Mouse (Mus musculus) embryo, embryonic 10 days (tissue): ENCODE data around the gene Prr18.

ENCODE experiments used
- DNase-seq: peaks from one replicate; pipeline ENCODE4 v3.0.0-alpha.2; 2015; ENCODE audit warnings: low spot score

Prr18 gene

GRCm38 (mm10) chr17:8340407-8341359, 3.4 kb downstream of the Prr18 start:
- peak; percentile 39 for DNase-seq

DNA sequence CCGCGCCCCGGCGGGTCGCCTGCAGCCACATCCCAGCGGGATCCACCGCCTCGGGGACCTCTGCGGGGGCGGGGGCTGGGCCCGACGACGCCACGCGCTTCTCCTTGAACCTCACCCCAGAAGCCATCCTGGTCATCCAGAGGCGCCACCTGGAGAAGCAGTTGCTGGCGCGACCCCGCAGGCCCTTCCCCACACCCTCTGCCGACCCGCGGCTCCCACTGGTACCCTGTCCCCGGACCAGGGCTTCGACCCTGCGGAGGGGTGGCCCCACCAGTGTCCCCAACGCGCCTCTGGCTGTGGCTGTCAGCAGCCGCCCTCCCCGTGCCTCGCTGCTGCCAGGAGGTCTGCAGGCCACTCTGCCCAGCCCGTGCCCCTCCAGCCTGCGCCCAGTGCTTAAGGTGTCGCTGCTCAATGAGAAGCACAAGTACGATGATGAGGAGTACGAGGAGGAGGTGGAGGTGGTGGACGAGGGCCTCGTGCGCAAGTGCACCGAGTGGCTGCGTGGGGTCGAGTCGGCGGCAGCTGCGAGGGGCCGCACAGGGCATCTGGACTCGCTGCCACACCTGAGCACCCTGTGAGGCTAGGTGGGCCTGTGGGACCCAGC, 4.2 kb downstream of the Prr18 start:
- DNase-seq: no peak

DNA sequence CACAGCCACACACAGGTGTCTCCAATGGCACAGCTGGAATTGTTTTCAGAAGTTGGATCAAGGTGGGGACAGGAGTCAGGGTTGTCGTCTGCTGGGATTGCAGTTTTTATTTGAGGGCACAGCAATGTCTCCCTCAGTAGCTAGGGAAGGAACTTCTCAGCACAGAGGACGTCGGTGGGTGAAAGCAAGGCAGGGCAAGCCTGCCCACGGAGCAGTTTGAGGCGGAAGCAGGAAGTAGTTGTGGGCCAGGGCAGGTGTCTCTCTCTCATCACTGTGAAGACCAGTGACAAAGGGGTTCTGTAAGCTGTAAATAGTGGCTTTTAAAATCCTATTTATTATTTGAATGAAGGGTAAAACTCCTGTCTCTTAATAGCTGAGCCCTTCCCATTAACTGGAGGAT, 5.4 kb downstream of the Prr18 start:
- no peak for DNase-seq

DNA sequence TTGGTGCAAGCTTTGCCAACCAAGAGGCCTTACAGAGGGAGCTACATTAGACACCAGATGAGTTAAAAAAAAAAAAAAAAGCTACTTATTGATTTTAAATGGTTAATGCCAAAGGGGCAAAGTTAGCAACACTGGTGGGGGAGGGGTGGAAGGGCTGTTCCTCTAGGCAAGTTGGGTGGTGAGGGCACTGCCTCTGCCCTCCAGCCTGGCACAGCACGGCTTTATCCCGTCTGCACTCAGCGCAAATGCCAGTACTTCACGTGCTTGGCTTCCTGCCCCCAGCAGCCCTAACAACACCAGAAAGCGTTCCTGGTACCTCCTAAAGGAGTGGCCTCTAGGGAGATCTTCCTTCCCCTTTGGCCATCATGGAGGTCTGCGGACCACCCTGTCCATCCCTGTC, 6.2 kb downstream of the Prr18 start:
- no peak for DNase-seq

DNA sequence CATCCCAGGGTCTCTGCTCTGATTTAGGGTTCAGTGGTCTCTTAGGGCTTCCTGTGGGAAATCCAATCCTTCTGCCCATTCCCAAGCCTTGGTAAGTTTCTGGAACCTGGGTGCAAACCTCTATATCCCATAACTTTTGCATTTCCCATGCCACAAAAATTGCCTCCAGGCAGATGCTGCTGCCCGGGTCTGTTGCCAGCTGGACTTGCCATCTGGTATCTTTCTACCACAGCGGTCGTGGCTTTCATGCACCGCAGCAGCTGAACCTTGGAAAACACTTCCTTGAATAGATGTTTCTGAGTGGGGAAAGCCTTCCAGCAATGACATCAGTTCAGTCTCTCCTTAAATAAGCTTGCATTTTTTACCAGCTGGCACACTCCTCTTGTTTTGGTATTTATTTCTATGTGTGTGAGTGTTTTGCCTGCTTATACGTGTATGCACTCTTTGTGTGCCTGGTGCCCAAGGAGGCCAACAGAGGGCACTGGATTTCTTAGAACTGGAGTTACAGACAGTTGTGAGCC, 10.6 kb downstream of the Prr18 start:
- DNase-seq: no peak

- DNase-seq: no peak
These were observed 11.7 kb downstream of the Prr18 start for GRCm38 (mm10) chr17:8348941-8349340.

GRCm38 (mm10) chr17:8351088-8351487, 13.8 kb downstream of the Prr18 start:
- DNase-seq: peak; percentile 24

DNA sequence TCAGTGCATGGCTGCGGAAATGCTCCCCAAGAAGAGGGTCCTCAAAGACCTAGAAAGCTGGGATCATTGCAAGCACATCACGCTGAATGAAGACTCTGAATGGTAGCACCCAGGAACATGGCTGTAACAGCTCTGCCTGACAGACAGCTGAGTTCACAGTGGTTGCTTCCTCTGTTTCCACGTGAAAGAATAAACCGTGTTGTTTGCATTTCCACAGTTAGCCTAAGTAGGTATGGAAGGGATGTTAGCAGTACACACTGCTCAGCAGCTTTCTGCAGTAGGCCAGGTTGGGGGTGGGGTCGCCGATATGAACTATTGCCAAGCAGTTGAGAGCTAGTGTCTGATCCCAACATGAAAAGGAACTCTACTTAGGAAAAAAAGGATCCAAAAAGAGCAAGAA, 18.4 kb downstream of the Prr18 start, which contains the start of gene T2:
TSS of gene T2 (plus strand) at position 301 of the 400 bp plus-strand sequence.
- no peak for DNase-seq

- no peak for DNase-seq
These were observed 20.2 kb downstream of the Prr18 start for GRCm38 (mm10) chr17:8357498-8357897.

DNA sequence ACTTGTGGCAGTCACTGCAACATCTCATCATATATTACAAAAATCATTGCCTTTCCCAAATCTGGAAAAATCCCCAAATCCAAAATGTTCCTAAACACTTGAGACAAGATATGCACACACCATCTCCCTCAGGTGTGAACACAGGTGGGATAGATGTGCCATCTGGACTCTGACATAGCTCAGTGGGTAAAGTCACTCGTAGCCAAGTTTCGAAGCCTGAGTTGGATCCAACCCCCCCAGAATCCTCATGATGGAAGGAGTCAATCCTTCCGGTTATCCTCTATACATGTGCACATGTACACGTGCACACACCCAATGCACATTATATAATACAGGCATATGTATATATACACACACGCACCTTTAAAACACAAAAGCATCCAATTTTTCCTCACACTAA, 23.6 kb downstream of the Prr18 start:
- DNase-seq: no peak

DNA sequence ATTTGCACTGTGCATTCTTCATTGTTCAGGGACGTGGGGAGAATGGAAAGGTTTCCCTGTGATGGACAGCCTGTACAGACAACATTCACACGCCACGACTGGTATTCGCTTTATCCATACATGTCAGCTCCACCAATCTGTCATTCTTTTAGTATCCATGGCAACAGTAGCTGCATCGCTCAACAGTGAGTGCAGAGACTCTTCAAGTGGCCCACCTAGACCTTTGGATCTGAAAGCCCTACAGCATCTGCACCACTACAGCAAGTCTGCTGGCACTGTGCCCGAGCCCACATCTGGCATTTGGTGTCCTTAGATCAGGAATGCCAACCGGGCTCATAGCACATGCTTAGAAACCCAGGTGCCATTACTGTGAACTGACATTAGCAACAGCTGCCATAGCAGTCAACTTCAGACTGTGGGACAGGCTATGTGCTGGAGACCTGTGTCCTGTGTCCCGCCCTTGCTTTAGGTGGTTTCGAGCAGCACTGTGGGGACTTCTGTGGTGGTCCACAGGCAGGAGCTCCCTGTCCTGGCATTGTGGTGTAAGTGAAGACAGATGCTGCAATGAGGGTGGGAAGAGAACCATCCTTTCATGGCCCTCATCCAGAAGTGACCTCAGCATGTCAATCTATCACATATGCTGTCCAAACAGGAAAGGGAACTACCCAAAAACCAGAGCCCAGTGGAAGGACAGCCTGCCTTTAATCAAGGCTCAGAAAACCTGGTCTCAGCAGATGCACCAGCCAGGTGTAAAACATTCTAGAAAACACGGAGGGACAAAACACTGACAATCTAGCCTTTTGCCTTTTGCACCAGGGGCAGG, 24.2 kb downstream of the Prr18 start:
- no peak for DNase-seq

- peak; percentile 40 for DNase-seq
These were observed 30.5 kb downstream of the Prr18 start for GRCm38 (mm10) chr17:8367514-8368480.

- DNase-seq: peak; percentile 63
These were observed 31.3 kb downstream of the Prr18 start for GRCm38 (mm10) chr17:8368570-8368969.

DNA sequence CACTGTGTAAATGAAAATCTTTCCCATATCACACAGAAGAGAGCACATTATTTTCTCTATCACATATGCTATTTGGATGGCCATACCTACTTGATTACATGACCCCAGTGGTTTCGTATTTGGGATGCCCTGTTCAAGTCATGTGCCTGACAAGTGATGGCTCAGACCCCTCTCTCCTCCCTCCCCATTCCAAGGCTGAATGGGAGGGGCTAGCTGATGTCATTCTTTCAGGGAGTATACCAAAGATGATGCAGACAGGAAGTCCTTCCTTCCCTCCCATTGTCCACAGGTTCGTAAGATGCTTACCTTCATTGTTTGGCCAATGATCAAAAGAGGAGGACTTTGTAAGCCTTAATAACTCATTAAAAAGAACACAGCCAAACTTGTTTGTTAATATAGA, 31.9 kb downstream of the Prr18 start:
- DNase-seq: peak; percentile 23

- peak; percentile 68 for DNase-seq
These were observed 33.5 kb downstream of the Prr18 start for GRCm38 (mm10) chr17:8370634-8371229.

DNA sequence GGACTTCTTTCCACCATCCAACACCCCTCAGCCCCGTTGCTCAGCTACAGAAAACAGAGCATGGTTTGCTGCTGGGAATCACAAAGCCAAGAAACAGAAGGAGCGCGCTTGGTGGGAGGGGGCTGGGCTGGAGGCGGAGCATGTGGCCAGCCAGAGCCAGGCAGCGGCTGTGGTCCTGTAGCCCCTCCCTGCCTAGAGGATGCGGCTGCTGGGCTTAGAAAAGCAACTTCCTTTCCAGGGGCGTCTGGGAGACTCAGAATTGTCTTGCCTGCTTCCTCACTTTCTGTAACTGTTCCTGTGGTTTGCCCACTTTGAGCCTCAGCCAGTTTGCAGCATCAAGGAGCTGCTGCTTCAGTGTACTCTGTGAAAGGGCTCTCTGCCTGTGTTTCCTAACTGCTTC, 34.6 kb downstream of the Prr18 start:
- peak; percentile 91 for DNase-seq

DNA sequence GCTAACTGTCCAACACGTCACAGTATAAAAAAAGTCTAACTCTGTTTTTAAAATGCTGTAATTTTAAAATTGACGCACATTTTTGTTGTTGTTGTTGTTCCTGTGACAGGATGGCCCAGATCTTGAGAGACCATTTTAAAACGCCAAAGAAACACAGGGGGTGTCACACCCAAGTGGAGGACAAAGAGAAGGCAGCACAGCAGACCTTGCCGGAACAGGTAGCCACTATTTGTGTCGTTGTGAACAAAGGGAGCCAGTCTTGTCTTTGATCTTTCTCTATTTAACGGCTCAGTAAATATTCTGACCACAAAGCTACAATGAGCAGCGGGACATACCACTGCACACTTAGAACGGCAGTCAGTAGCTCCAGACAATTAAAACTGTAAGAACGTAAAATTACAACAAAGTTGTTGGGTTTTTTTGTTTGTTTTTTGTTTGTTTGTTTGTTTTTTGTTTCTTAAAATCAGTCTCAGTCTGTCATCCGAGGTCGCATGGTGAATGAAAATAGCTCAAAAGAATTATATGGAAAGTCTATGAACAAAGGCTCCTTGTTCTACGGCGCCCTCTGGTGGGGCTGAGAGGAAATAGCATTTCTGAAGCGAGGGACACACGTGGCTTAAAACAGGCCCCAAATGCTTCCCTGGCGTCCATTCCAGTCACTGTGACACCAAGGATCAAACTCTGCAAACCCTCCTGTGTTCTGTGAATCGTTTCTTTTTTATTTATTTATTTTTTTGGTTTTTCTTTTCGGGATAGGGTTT, 35.2 kb downstream of the Prr18 start:
- peak; percentile 87 for DNase-seq

- no peak for DNase-seq
These were observed 40.0 kb downstream of the Prr18 start for GRCm38 (mm10) chr17:8377298-8377697.

DNA sequence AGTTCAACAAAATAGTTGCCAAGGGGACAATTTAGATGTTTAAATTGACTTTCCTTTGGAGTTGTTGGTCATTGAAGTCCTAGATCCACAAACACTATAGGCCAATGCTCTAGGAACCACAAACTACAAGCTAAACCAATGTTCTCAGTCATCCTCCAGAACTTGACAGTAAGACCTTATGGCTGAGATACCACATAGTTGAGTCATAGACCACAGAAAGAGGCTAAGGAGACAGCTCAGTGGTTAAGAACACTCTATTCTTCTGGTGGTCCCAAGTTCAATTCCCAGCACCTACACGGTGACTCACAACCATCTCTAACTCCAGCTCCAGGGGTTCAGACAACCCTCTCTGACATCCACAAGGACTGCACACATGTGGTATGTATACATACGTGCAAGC, 48.2 kb downstream of the Prr18 start:
- DNase-seq: no peak

GRCm38 (mm10) chr17:8388463-8388862, 51.2 kb downstream of the Prr18 start:
- peak; percentile 76 for DNase-seq
